Mouse (Mus musculus): Measurements from ENCODE around the gene M6pr.

M6pr gene

DNA sequence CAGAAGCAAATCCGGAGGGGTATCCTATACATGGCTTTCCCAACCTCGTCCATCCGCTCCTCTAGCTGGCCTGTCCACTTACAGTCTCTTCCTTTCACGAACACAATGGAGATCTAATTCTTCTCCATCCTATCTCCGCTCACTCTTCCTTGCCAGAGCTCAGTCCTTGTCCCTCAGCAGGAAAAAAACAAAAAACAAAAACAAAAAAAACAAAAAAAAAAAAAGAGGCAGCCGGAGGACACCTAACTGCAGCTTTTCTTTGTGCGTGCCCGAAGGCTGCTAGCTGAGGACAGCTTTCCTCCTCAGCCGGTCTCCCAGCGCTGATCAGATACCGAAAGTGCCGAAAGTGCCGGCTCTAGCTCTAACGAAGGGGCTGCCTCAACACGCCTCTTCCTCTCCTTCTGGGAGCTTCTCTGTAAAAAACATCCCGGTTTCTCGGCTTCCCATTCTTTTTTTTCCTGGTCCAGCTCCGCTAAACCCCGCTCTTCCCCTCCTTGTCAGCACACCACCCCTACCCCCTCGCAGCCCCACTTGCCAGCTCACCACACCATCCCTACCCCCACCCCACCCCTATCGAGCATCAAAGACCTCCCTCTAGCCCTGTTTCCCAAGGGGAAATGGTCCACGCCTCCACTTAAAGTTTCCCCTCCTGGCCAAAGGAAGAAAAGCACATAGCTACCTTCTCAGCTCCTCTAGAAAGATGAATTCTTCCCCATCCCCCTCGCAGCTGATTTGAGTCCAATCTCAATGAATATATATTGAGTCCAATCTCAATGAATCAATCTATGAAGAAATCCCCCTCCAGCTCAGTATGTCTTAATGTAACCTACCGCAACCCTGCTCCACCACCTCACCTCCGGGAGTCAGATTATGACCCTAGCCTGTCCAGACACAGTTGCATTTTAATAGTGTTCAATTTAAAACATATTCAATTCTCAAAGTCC is 11.0 kb upstream of the M6pr start:
- in situ Hi-C loops (cut with MboI; ENCODE audit: low sequenced_read_pairs), result no loop called here

GRCm38 (mm10) chr6:122298223-122298609 is 10.3 kb upstream of the M6pr start:
- in situ Hi-C loops (cut with MboI; ENCODE audit: low sequenced_read_pairs), result no loop called here

- in situ Hi-C loops (cut with MboI; ENCODE audit: low sequenced_read_pairs), result no loop called here
Measured at GRCm38 (mm10) chr6:122299621-122300133, 8.8 kb upstream of the M6pr start.

DNA sequence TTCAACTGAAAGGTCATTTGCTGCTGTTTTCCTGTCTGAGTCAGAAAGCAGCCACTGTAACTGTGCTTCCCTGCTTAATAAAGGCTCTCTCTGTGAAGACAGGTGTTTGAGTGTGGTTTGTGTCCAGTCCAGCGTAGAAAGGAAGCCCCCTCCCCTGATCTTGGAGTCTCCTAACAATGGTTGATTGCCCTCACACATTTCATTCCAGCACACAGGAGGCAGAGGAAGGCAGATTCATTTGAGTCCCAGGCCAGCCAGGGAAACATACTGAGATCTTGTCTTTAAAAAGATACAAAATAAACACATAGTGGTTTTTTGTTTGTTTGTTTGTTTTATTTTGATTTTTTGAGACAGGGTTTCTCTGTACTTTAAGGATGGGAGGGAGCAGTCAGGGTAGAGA is 6.4 kb upstream of the M6pr start:
- in situ Hi-C loops (cut with MboI; ENCODE audit: low sequenced_read_pairs), result no loop called here

GRCm38 (mm10) chr6:122302661-122303060 is 5.9 kb upstream of the M6pr start:
- in situ Hi-C loops (cut with MboI; ENCODE audit: low sequenced_read_pairs), result no loop called here

GRCm38 (mm10) chr6:122303526-122303925 is 5.0 kb upstream of the M6pr start:
- in situ Hi-C loops (cut with MboI; ENCODE audit: low sequenced_read_pairs), result no loop called here

GRCm38 (mm10) chr6:122304355-122304754 is 4.2 kb upstream of the M6pr start:
- in situ Hi-C loops (cut with MboI; ENCODE audit: low sequenced_read_pairs), result no loop called here

- in situ Hi-C loops (cut with MboI; ENCODE audit: low sequenced_read_pairs), result loop anchor here (5.0 kb wide), 1 partner anchor 48 kb away; no protein-coding TSS in a partner anchor
Measured at GRCm38 (mm10) chr6:122304790-122305555, 3.5 kb upstream of the M6pr start.

- in situ Hi-C loops (cut with MboI; ENCODE audit: low sequenced_read_pairs), result loop anchor here (5.0 kb wide), 1 partner anchor 49 kb away; no protein-coding TSS in a partner anchor
Measured at GRCm38 (mm10) chr6:122306707-122307106, 1.8 kb upstream of the M6pr start.

- in situ Hi-C loops (cut with MboI; ENCODE audit: low sequenced_read_pairs), result loop anchor here (5.0 kb wide), 1 partner anchor 51 kb away; no protein-coding TSS in a partner anchor
Measured at GRCm38 (mm10) chr6:122308136-122308504, 400 bp upstream of the M6pr start.

- in situ Hi-C loops (cut with MboI; ENCODE audit: low sequenced_read_pairs), result loop anchor here (5.0 kb wide), 1 partner anchor 52 kb away; no protein-coding TSS in a partner anchor
Measured at GRCm38 (mm10) chr6:122309446-122309960, 983 bp downstream of the M6pr start.

- in situ Hi-C loops (cut with MboI; ENCODE audit: low sequenced_read_pairs), result no loop called here
Measured at GRCm38 (mm10) chr6:122310187-122310820, 1.8 kb downstream of the M6pr start.

DNA sequence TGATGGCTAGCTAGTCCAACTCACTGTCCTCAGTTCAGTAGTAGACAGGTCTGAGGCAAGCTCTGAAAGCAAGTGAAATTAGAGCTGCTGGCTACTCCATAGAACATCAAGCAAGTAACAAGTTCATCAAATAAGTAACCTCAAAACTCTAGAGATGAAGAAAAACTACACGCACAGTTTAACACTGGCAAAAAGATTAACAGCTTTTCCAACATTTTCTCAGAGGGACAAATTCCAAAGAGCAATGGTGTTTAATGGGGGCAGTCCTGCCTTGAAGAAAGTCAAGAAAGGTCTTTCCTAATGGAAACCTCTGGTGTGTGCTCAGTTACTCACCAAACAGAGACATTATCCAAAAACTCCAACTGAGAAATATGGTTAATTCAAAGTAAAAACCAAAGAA is 10.2 kb downstream of the M6pr start:
- in situ Hi-C loops (cut with MboI; ENCODE audit: low sequenced_read_pairs), result no loop called here

DNA sequence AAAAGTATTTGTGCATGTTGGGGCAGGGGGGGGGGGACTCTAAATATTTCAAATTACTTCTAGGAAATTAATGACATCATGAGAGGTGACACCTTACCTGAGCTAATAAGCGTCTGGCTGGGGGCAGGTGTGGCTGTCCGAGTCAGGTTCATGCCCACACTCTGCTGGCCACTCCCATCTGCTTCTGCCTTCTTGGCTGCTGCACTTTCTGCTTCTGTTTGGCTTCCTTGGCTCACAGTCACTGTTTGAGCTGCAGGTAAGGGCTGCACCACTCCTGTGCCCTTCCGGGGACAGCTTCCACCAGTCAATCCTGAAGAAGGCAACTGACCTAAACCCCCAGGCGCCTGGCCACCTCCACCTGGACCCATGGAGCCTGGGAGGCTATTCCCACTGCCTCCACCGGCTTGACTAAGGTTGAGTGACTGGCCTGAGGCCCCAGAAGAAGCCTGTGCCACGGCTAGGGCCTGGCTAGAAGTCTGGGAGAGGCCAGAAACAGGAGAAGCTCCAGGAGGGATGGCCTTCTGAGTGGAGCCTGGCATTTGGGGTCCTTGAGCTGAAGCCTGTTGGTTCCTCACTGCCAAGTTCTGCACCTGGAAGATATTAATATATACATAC is 16.9 kb downstream of the M6pr start:
- in situ Hi-C loops (cut with MboI; ENCODE audit: low sequenced_read_pairs), result no loop called here

DNA sequence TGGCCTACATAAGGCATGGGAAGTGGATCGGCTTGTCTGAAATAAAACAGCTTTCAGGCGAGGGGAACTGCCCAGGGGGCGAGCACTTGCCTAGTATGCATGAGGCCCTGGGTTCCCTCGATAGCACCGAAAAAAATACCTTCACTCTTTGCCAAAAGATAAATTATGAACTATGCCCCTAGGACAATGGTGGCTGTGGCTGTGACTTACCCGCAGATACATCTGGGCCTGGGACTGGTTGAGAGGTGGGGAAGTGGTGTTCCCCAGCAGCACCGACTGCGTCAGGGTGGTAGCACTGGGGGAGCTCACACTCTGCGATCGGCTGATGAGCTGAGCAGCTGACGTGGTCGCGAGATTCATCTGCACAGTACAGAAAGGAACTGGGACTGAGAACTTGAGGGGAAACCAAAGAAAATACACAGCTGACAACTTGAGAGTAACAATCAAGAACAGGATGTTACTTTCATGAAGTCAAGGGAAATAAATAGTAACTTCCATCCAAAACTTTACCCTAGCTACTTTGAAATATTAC is 24.6 kb downstream of the M6pr start:
- in situ Hi-C loops (cut with MboI; ENCODE audit: low sequenced_read_pairs), result no loop called here

GRCm38 (mm10) chr6:122334786-122335340 is 26.3 kb downstream of the M6pr start:
- in situ Hi-C loops (cut with MboI; ENCODE audit: low sequenced_read_pairs), result no loop called here

GRCm38 (mm10) chr6:122337546-122337945 is 29.0 kb downstream of the M6pr start:
- in situ Hi-C loops (cut with MboI; ENCODE audit: low sequenced_read_pairs), result no loop called here

DNA sequence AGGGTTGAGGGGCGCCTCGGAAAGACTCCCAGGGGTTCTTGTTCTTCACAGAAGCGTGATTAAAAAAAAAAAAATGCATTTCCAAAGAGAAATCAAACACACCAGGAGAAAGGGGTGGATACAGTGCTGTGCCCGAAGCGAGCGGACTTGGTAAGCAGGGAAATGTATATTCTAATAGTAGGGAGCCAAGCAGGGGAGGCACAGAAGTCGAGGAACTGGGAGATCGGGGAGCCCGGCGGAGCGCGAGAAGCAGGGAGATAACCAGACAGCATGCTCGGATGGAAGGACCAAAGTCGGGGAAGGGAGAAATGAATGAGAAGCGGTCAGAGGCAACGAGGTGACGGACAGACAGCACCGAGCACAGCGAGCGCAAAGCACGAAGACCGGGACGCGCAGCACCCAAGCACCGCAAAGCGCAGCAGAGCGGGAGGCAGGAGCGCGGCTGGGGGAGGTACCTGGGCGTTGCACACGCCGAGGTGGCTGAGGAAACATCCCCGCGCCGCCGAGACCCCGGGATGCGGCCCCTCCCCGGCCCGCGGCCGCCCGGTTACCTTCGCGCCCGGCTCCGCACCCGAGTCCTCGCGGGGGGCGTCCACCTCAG is 30.6 kb downstream of the M6pr start:
- in situ Hi-C loops (cut with MboI; ENCODE audit: low sequenced_read_pairs), result no loop called here

- in situ Hi-C loops (cut with MboI; ENCODE audit: low sequenced_read_pairs), result no loop called here
Measured at GRCm38 (mm10) chr6:122339648-122340341, 31.3 kb downstream of the M6pr start.
